In the genomic region with DNA sequence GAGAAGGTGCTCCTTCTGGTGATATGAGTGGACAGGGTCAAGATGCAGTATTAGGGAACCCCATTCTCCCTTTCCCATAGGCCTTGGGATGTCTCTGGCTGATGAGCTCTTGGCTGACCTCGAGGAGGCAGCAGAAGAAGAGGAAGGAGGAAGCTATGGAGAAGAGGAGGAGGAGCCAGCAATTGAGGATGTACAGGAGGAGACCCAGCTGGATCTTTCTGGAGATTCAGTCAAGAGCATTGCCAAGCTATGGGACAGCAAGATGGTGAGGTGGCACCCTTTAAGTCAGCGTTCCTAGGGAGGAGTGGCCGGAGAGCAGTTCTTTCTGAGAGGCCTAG, we compare ENCODE assay signal across 8 mouse cellular contexts. TPM values are rescaled to one million over a fixed set of nuclear protein-coding genes. Genes with fewer than 3 reads are reported as not detected.
DNase-seq lines count a peak whose midpoint lies in the region; ATAC-seq lines count a peak whose summit lies in the region.

No protein-coding gene starts in this region.

- peaks cover 21% of the 10 kb centered on the region for H3K4me1 ChIP-seq in heart, embryonic 15.5 days (replicated peaks)
- no peaks in the 10 kb centered on the region for H3K4me1 ChIP-seq in hindbrain, embryonic 11.5 days (replicated peaks; ENCODE audit: control insufficient read depth, insufficient read depth, low read length)
- H3K4me1 ChIP-seq in midbrain, embryonic 10.5 days: peaks cover 21% of the 10 kb centered on the region

- H3K27ac ChIP-seq in heart, embryonic 15.5 days: no peak overlapping the region
- H3K27ac ChIP-seq in hindbrain, embryonic 11.5 days (ENCODE audit: low read depth, low read length): no peak overlapping the region
- peak overlapping the region; percentile 86 for H3K27ac ChIP-seq in midbrain, embryonic 10.5 days (replicated peaks)

- peak overlapping the region; percentile 61 for H3K4me3 ChIP-seq in heart, embryonic 15.5 days
- H3K4me3 ChIP-seq in hindbrain, embryonic 11.5 days (ENCODE audit: low read depth, low read length): peak overlapping the region; percentile 74
- H3K4me3 ChIP-seq in midbrain, embryonic 10.5 days: peak overlapping the region; percentile 78

- H3K4me2 ChIP-seq in heart, embryonic 15.5 days: peak overlapping the region; percentile 77
- peak overlapping the region; percentile 59 for H3K4me2 ChIP-seq in hindbrain, embryonic 11.5 days (replicated peaks; ENCODE audit: low read depth, low read length)

- 60% methylated on average over 3 of the region's 3 CpGs for WGBS in heart, embryonic 15.5 days
- WGBS in hindbrain, embryonic 11.5 days: 68% methylated on average over 3 of the region's 3 CpGs
- 63% methylated on average over 3 of the region's 3 CpGs for WGBS in midbrain, embryonic 10.5 days

- H3K9ac ChIP-seq in heart, embryonic 15.5 days: peak overlapping the region; percentile 53
- H3K9ac ChIP-seq in hindbrain, embryonic 11.5 days (ENCODE audit: low read depth, low read length): peak overlapping the region; percentile 79

- no peak for ATAC-seq in heart, embryonic 15.5 days (replicated peaks; ENCODE audit: insufficient number of reproducible peaks, insufficient read depth, low FRiP score, low read depth)
- peak; percentile 3; the same call in 1 of the 2 replicates for ATAC-seq in hindbrain, embryonic 11.5 days (ENCODE audit: low FRiP score)

- no peak for DNase-seq in heart, postnatal 14 days
- DNase-seq in MEL-GATA-1-ER (ENCODE audit: extremely low read depth, low read depth): peak; percentile 52
- no peak for DNase-seq in hindbrain, embryonic 11.5 days (ENCODE audit: low spot score)
- DNase-seq in midbrain, embryonic 10.5 days (ENCODE audit: low spot score): no peak
- no peak for DNase-seq in right cerebral cortex, postnatal 10 days (ENCODE audit: low spot score in 2 of 2)
- no peak for DNase-seq in embryo, embryonic 10.5 days (ENCODE audit: low spot score)
- DNase-seq in adrenal gland, postnatal 25 days: no peak

- H3K9me3 ChIP-seq in heart, embryonic 15.5 days (replicated peaks): no peaks in the 10 kb centered on the region
- H3K9me3 ChIP-seq in hindbrain, embryonic 11.5 days (ENCODE audit: control insufficient read depth, low read length): no peaks in the 10 kb centered on the region
- H3K9me3 ChIP-seq in midbrain, embryonic 10.5 days (replicated peaks): no peaks in the 10 kb centered on the region

- H3K36me3 ChIP-seq in heart, embryonic 15.5 days: peaks cover 9% of the 10 kb centered on the region; the same call in 1 of the 2 replicates
- 0 out of 2 replicates have a peak, but pooled peaks cover 9% of the 10 kb centered on the region for H3K36me3 ChIP-seq in hindbrain, embryonic 11.5 days (ENCODE audit: control insufficient read depth, insufficient read depth, low read length)
- peaks cover 56% of the 10 kb centered on the region for H3K36me3 ChIP-seq in midbrain, embryonic 10.5 days

- intact Hi-C loops in heart, postnatal 14 days (cut with DNase I): loop anchor here (5.0 kb wide), 1 partner anchor 72 kb away; a partner anchor contains a TSS

- H3K27me3 ChIP-seq in heart, embryonic 15.5 days: no peaks in the 10 kb centered on the region
- H3K27me3 ChIP-seq in hindbrain, embryonic 11.5 days (ENCODE audit: control insufficient read depth, insufficient read depth, low read length): no peaks in the 10 kb centered on the region
- H3K27me3 ChIP-seq in midbrain, embryonic 10.5 days (ENCODE audit: low read depth, poor library complexity, severe bottlenecking): no peaks in the 10 kb centered on the region

RNA-seq across cellular contexts. Expression of a gene that starts 0.7 kb away (rescaled TPM):
- 50.2 and 64.3 TPM in 2 replicates for polyA plus RNA-seq in heart, embryonic 15.5 days (2015; fragmentation: Nextera tagmentation; extraction: Ambion mirVana)
- total RNA-seq in heart, postnatal 14 days (2021): 10 to 100 TPM; 22.5 to 26.5 TPM
- 124 and 136 TPM in 2 replicates for polyA plus RNA-seq in hindbrain, embryonic 11.5 days (2014; fragmentation: Nextera tagmentation; extraction: Ambion mirVana)
- polyA plus RNA-seq in midbrain, embryonic 10.5 days (2016; fragmentation: Nextera tagmentation; extraction: Ambion mirVana): 174 and 180 TPM in 2 replicates
- total RNA-seq in adrenal gland, postnatal 25 days (2021): 42.0 and 46.4 TPM in 2 replicates

RNA-seq across cellular contexts. Expression of a gene that starts 0.7 kb away (rescaled TPM):
- 14.2 and 18.6 TPM in 2 replicates for polyA plus RNA-seq in heart, embryonic 15.5 days (2015; fragmentation: Nextera tagmentation; extraction: Ambion mirVana)
- 10 to 100 TPM; 15.1 to 16.9 TPM for total RNA-seq in heart, postnatal 14 days (2021)
- polyA plus RNA-seq in hindbrain, embryonic 11.5 days (2014; fragmentation: Nextera tagmentation; extraction: Ambion mirVana): 28.5 and 28.9 TPM in 2 replicates
- 30.3 and 30.8 TPM in 2 replicates for polyA plus RNA-seq in midbrain, embryonic 10.5 days (2016; fragmentation: Nextera tagmentation; extraction: Ambion mirVana)
- total RNA-seq in adrenal gland, postnatal 25 days (2021): 22.8 and 24.4 TPM in 2 replicates

RNA-seq across cellular contexts. Expression of a gene that starts 13.3 kb away (rescaled TPM):
- polyA plus RNA-seq in heart, embryonic 15.5 days (2015; fragmentation: Nextera tagmentation; extraction: Ambion mirVana): 670 and 765 TPM in 2 replicates
- 1,000 to 10,000 TPM; 1,807 to 1,867 TPM for total RNA-seq in heart, postnatal 14 days (2021)
- 343 and 344 TPM in 2 replicates for polyA plus RNA-seq in hindbrain, embryonic 11.5 days (2014; fragmentation: Nextera tagmentation; extraction: Ambion mirVana)
- 372 and 423 TPM in 2 replicates for polyA plus RNA-seq in midbrain, embryonic 10.5 days (2016; fragmentation: Nextera tagmentation; extraction: Ambion mirVana)
- 484 and 641 TPM in 2 replicates for total RNA-seq in adrenal gland, postnatal 25 days (2021)

RNA-seq across cellular contexts. Expression of a gene that starts 14.5 kb away (rescaled TPM):
- polyA plus RNA-seq in heart, embryonic 15.5 days (2015; fragmentation: Nextera tagmentation; extraction: Ambion mirVana): 0.18 TPM in 1 of 2 replicates, not detected in the other
- total RNA-seq in heart, postnatal 14 days (2021): under 1 TPM; 0.19 to 0.34 TPM
- polyA plus RNA-seq in hindbrain, embryonic 11.5 days (2014; fragmentation: Nextera tagmentation; extraction: Ambion mirVana): 0.18 and 0.31 TPM in 2 replicates
- polyA plus RNA-seq in midbrain, embryonic 10.5 days (2016; fragmentation: Nextera tagmentation; extraction: Ambion mirVana): not detected in 2 replicates
- total RNA-seq in adrenal gland, postnatal 25 days (2021): 0.39 TPM in 1 of 2 replicates, not detected in the other

RNA-seq across cellular contexts. Expression of a gene that starts 14.6 kb away (rescaled TPM):
- 26.2 and 34.7 TPM in 2 replicates for polyA plus RNA-seq in heart, embryonic 15.5 days (2015; fragmentation: Nextera tagmentation; extraction: Ambion mirVana)
- 10 to 100 TPM; 30.4 to 34.1 TPM for total RNA-seq in heart, postnatal 14 days (2021)
- polyA plus RNA-seq in hindbrain, embryonic 11.5 days (2014; fragmentation: Nextera tagmentation; extraction: Ambion mirVana): 50.9 and 58.3 TPM in 2 replicates
- 75.2 and 82.7 TPM in 2 replicates for polyA plus RNA-seq in midbrain, embryonic 10.5 days (2016; fragmentation: Nextera tagmentation; extraction: Ambion mirVana)
- total RNA-seq in adrenal gland, postnatal 25 days (2021): 71.6 and 75.9 TPM in 2 replicates
